Mouse (Mus musculus) kidney, adult 8-10 months (tissue): ENCODE data around the gene Ankrd31.
A peak's percentile ranks its signal among the peaks of the same experiment; 100 is the strongest.
"Not testable (repeated sequence)": the region's sequence is repeated elsewhere in the genome, so short reads cannot be mapped to it uniquely, and the experiment has no call there.

Experiments used
- DNase-seq, 2 experiments: peaks; one replicate each; pipeline ENCODE4 v3.0.0; 2022

Gene Ankrd31

DNA sequence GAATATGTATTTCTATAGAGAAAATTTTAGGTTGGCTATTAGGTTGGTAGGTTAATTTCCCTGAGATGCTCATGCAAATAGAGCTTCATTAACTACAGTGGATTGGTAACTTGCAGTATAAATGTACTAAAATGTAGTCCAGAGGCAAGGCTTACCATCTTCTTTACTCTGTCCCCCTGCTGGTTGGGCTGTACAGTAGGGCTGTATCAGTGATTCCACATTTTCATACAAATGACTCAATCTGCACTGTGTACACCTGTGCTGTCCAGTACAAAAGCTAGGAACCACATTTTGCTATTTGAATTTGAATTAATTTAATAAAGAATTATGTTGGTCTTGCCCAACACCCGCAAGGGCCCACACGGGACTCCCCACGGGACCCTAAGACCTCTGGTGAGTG, 111.1 kb downstream of the Ankrd31 start:
- DNase-seq: no peak

GRCm38 (mm10) chr13:96870742-96871141, 122.7 kb downstream of the Ankrd31 start:
- DNase-seq: no peak

GRCm38 (mm10) chr13:96874071-96874470, 126.0 kb downstream of the Ankrd31 start:
- DNase-seq: no peak

GRCm38 (mm10) chr13:96878220-96879057, 130.4 kb downstream of the Ankrd31 start:
- no peak for DNase-seq

GRCm38 (mm10) chr13:96884534-96884933, 136.5 kb downstream of the Ankrd31 start:
- DNase-seq: no peak

DNA sequence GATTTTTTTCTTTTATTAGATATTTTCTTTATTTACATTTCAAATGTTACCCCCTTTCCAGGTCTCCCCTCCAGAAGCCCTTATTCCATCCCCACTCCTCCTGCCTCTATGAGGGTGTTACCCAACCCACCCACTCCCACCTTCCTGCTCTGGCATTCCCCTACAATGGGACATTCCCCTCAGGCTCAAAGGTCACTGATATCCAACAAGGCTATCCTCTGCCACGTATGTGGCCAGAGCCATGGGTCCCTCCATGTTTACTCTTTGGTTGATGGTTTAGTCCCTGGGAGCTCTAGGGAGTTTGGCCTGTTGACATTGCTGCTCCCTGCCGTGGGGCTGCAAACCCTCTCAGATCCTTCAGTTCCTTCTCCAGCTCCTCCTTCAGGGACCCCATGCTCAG, 141.9 kb downstream of the Ankrd31 start:
- no peak for DNase-seq

DNA sequence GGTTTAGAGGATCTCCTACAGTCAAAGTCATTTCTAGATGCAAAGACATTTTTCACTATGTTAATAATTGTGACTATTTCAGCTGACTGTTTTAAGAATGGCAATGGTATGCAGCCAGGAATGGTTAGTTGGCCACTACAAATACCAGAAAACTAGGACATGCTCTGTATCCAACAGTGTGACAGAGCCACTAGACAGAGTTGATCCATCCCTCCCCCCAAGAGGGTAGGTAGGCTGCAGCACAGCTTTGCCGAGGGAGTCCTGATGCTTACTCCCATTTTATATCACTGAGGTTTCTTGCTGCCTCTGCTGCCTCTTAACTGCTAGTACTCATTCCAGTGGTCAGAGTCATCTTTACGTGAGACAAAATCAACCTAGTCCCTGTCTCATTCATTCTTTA, 147.1 kb downstream of the Ankrd31 start:
- no peak for DNase-seq

DNA sequence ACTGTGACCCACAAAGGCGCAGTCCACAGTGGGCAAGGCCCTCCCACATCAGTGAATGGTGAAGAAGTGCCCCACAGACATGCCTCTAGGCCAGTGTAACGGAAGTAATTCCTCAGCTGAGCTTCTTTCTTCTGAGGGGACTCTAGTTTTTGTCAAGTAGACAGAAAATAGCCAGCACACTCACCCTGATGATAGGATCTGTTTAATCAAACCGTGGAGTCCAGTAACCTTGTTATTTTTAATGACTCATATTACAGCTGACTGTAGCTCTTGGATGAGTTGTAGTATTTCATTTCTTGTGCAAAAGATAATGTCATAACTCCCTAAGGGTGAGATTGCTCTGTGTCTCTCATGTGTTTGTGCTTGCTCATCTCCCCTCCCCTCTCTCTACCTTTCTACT, 158.6 kb downstream of the Ankrd31 start:
- no peak for DNase-seq

DNA sequence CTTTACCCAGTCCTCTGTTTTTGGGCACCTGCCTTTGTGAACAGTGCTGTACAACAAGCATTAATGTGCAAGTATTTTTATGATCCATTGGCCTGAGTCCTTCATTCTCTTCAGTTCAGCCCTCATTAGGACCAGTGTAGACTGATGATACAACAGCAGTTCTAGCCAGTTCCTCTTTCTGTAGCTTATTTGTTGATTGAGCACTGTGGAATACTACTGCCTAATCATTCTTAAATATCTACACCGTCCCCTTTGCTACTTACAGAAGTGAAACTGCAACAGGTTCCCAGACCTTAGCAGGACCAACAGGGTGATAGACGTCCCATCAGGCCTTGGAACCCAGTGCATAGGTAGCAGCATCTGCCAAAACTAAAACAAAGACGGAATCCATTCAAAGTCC, 163.1 kb downstream of the Ankrd31 start:
- DNase-seq: no peak

DNA sequence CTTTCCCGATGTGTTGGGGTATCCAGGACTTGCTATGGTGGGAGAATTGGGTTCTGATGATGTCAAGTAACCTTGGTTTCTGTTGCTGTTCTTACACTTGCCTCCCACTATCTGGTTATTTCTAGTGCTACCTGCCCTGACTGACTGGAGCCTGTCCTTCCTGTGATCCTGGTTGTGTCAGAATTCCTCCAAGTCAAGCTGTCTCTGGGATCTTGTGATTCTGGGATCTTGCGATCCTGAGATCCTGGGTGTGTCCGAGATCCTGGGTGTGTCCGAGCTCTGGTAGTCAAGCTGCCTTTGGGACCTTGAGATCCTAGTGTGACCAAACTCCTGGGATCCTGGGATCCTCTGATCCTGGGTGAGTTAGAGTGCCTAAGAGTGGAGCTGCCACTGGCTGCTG, 175.1 kb downstream of the Ankrd31 start:
- DNase-seq: not testable (repeated sequence)

DNA sequence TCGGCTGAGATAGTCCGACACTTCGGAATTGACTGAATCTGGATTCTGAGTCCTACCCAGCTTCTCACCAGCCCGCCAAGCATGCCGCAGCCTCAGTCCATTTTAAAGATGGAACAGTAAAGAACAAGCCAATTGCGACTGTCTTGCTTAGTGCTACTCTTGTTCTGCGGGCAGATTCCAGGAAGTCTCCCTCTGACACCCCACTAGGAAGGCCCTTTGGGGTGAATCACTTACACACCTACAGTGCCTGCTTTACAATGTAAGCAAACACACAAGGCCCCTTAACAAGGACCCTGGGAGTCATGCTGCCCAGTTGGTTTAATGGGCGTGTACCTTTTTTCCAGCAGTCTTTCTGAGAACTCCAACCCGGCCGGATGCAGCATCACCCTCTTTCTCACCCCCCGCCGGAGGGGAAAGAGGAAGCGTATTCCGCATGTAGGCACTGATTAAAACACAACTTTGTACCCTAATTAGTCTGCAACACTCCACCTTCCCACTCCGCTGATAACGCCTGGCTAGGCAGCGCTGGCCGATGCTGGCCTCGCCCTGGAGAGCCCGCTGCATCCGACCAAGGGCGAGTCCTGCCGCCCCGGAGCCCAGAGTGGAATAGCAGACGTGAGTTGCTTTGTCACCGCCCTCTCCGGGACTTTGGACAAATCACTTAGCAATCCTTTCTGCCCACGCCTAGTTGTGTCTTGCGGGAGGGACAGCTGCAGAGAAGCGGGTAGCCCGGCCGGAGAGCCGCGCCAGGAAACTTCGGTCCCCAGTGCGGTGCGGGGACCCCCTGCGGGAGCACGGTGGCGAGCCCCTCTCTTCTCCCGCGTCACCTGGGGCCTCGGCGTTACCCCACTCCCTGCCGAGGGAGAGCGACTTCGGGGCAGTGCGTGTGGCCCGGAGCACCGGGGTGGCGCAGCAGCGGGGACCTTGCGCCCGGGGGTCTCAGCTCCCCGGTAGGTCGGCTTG, 176.2 kb downstream of the Ankrd31 start, which contains the start of gene Gcnt4:
Gcnt4 (plus strand) TSS at position 691 of the 963 bp plus-strand sequence.
- DNase-seq: peak; percentile 46 to 58

DNA sequence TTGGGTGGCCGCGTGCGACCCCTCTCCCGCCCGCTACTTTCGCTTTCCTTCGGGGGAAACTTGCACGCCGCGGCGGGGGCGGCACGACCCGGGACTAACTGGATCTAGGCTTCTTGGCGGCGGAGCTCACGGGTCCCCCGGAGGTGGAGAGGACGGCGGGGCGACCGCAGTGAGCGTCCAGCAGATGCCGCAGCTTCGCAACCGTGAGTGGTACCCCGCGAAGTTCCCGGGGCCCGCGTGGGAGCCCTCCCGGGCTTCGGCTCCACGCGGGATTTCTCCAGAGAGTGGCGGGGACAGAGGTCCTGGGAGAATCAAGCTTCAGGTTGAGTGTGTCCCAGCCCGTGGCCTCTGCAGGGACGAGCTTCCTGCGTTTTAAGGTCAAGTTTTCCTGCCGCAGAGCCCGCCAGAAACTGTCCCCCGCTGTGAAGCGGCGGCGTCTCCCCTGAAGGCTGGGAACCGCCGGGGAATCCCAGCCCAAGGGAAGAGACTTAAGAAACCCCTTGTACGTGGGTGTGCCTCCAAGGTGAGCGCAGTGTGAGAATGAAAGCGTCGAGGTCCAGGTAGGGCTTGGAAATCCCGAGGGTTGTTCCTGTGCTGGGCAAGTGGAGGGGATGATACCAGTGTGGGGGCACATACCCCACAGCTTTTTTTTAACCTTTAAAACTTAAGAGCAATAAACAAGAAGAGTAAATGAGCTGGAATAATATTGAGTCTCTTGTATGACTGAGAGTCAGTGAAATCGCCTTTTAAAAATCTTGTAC, 177.1 kb downstream of the Ankrd31 start:
- no peak for DNase-seq

DNA sequence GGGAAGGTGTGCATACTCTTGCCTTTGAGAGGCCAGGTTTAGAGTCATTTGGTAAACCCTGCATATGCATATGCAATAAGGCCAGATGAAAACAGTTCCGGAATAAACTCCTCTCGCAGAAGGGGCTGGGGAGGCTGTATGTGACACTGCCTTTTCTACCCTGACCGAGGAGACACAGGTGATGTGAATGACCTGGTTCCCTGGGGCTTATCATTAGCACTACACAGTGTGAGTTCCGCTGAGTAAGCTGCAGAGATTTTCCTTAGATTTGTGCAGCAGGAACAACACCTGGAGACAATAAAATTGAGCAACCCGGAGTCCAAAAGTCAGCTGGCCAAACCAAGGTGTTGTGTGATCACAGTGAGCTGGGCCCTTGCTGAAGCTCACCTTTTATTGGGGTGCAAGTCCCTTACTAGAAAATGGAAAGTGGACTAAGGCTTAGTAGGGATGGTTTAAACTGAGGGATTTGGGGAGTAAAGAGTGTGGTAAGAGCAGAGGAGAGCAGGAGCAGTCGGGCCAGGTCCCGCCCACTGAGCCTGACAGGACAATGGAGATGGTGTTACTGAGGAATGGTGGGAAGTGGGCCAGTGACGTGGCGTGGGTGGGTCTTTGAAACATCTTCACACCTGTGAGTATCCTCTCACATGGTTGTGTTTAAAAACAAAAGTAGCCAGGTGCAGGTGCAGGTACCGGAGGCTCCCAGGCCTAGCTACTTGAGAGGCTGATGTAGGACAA, 178.1 kb downstream of the Ankrd31 start:
- no peak for DNase-seq

DNA sequence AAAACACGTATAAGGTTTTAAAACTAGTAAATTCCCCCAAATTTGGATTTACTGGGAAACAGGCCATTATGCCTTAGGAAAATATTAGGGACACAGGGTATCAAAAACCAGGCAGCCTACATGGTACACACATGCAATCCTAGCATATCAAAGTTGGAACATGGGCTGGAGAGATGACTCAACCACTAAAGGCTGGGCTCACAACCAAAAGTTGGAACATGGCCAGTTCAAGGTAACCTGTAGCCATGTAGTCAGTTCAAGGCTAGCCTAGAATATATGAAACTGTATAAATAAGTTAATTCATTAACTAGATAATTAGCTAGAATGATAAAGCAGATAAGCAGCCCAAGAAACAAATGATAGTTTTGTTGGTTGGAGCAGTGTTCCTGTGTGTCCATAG, 179.7 kb downstream of the Ankrd31 start:
- DNase-seq: no peak

DNA sequence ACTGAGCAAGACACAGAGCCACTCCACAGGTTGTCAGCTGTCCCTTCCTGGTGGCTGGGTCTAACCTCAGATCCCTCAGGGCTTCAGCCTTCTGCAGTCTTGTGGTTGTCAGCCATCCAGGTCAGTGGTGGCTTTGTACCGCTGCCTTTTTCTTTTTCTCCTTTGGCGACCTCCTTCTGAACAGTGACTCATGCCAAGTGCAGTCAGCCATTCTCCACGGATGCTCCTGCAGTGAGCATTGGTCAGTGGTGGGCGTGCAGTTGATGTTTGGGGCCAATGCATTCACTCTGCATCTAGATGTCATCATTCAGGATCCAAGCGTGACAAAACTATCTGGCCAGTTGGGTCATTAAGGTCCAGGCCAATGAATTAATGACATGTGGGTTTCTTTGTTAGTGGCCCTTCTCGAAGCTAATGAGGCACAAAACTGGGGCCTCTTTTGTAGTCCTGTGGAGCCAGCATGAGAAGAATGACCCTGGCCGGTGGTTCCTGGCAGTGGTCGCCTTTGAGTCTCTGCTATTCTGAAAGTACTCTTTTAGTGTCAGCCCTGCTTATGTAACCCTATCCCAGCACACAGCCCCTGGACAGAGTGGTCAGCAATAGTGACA, 180.5 kb downstream of the Ankrd31 start:
- no peak for DNase-seq

DNA sequence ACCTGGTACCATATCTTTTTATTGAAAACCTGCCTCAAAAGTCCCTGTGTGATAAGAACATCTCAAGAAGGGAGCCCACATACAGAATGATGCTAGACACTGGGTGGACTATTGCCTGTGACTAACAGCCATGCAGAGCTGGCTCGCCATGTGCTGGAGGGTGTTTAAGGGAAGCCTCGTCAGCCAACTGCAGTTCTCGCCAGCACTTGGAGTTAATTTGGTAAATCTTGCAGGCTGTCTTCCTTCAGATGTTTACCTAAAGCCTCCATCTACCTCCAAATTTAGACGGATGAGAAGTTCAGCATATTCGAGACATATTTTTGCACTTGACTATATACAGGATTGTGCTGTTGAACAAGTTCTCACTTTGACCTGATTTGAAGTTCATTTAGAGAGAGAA, 184.7 kb downstream of the Ankrd31 start:
- DNase-seq: no peak

- DNase-seq: no peak
These were observed 185.3 kb downstream of the Ankrd31 start for GRCm38 (mm10) chr13:96933367-96933766.

DNA sequence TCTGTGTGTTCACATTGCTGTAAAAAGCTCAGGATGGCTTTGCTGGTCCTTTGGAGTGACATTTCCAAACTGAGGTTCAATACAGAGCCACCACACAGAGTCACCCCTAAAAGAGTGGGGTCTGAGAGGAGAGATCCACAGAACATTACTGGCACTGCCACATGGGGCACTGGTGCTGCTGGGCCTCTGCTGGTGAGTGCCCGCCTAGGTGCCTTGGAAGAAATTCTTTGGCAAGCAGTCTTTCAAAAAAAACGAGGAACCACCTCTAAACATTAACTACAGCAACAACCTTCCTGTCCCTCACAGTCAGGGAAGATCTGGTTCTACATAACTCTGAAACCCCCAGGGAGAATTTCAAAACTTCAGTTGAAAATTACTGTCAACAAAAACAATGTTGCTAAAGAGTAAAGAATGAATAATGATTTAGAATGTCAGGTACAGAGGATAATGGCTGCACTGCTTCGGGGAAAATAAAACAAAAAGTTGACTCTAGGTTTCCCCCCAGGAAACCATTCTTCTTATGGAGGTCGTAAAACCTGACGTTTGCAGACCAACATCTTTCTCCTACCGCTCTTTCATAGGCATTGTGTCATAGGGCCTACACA, 188.2 kb downstream of the Ankrd31 start:
- DNase-seq: peak in 1 of 2 experiments; percentile 29

GRCm38 (mm10) chr13:96937059-96937558, 189.0 kb downstream of the Ankrd31 start:
- no peak for DNase-seq

- DNase-seq: no peak
These were observed 191.6 kb downstream of the Ankrd31 start for GRCm38 (mm10) chr13:96939680-96940079.

DNA sequence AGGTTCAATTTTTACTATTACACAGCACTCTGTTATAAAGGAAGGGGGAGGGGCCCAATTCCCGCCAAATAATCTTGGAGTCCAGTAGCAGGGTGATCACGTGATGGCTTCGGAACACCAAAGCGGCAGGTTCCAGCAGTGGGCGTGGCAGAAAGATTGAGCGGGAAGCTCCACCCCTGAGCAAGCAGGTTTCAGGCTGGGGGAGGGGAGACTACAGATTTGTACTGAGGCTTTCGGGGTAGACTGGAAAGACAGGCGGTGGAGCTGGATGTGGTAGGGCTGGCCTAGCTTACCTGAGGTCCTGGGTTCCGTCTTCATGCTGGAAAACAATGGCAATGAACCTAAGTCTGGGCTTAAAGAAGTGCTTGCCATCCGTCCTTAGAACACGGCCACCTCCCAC, 193.4 kb downstream of the Ankrd31 start:
- DNase-seq: not testable (repeated sequence)
